Mouse (Mus musculus): ENCODE data around the gene Tm4sf20. TPM values are rescaled to one million over a fixed set of nuclear protein-coding genes. Genes with fewer than 3 reads are reported as not detected.

Gene Tm4sf20
- polyA plus RNA-seq, 1 experiment, result 316 TPM

DNA sequence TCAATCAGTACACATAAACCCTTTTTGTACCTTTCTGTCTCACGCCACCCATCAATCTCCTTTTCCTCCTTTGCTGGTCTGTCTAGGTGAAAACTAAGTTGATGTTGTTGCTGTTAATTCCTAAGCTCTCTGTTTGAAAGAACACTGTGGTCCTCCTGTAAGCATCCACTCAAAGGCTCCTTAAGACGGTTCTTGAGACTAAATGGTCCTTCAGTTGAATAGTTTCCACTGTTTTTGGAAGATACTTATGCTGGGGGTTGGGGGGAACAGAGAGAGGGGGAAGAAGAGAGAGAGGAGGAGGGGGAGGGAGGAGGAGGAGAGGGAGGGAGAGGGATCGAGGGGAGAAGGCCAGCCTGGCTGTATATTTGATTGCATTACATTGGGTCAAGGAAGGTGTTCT is 15.3 kb upstream of the Tm4sf20 start:
- WGBS, result 85% methylated on average over 3 of the region's 3 CpGs
- no peak for DNase-seq (ENCODE audit: low read depth, low spot score)

DNA sequence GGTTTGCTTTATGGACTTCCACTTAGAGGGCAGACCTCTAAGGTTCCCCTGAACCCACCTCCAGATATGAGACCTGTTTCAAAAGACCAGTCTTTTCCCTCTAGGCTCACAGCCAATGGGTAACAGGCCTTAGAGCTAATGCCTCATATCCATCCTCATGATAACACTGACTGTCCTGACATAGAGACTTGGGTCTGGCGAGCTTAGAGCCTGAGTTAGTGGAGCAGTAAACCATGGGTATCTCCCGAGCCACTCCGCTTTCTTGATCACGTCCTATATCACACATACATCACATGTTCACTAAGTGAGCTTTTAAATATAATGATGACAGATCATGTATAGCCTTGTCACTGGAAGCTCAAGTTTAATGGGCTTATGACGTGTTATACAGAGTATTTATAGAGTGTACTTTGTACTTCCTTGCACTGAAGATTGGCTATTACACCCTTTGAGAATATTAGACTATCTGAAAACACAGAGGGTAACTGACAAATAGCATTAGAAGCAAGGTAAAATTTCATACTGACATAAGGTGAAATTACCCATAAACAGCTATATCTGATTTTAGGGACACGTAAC is 11.2 kb upstream of the Tm4sf20 start:
- WGBS, result 31% methylated on average over 6 of the region's 6 CpGs
- no peak for DNase-seq (ENCODE audit: low read depth, low spot score)

DNA sequence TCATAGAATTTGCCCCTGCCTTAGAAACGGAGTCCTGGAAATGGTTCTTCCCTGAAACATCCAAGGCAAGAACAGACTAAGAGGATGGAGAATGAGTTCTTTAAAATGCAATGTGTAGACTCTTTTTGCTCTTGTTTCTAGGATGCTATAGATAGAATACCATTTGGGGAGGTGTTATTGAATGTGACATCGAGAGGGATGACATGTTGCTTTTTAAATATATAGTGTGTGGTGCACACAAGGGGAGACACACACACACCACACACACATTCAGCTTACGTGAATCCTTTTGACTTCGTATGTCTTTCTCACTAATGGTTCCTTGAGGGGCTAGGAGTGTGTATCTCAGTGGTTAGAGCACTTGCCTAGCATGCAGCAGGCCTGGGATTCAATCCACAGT is 7.0 kb upstream of the Tm4sf20 start:
- no peak for DNase-seq (ENCODE audit: low read depth, low spot score)
- WGBS, result 95% methylated on average over 4 of the region's 4 CpGs

DNA sequence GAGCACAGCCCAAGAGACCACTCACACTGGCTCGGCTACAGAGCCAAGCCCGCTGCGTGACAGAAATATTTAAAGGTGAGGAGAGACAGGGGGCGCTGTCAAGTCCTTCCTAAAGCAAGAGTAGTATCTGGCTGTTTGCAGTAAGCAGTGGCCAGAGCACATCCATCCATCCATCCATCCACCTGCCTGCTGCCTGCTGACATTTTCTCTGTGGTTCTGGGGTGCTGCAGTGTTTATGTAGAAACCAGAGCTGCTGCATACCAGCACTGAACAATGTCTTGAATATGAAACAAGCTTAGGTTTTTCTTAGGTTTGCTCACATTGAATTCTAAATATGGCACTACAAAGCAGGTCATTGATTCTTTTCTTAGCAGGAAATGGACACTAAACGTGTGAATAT is 4.9 kb upstream of the Tm4sf20 start:
- DNase-seq (ENCODE audit: low read depth, low spot score), result no peak
- 91% methylated on average over 5 of the region's 5 CpGs for WGBS

DNA sequence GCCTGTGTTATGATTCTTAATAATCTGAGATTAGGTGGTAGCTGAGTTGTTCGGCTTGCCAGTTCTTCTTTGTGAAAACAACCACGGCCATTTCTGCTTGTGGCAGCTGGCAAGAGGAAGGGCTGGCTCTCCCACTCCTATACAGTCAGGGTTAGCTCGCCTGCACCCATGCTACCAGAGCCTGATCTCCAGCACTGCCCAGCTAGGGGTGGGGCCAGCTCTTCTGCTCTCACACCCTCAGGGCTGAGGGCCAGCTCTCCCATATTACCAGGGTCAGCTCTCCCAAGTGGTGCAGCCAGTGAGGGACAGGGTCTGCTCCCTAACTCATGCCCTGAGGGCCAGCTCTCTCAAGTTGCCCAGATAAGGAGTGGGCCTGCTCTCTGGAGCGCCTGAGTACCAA is 4.2 kb upstream of the Tm4sf20 start:
- 62% methylated on average over 4 of the region's 4 CpGs for WGBS

DNA sequence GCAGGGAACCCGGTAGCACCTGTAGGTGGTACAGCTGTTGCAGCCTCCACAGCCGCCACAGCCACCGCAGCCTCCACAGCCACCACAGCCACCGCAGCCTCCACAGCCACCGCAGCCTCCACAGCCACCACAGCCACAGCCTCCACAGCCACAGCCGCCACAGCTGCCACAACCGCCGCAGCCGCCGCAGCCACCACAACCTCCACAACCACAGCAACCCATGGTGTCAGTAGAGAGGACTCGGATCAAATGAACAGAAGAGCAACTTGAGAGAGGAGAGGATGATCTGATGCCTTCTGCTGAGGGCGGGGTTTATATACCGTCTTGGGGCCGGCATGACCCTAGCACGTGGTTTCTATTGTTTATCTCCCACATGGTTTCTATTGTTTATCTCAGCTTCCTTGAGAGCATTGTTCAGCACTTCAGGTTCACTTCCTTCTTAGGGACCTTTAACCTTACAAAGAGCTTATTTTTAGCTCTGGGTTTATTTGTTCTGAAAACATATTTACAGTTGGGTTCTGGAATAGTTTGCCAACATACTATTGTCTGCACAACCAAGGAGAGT is 2.8 kb upstream of the Tm4sf20 start, which contains the start of gene Gm47791:
Gene Gm47791 (minus strand): TSS at position 222 of the 565 bp plus-strand sequence.
- no peak for DNase-seq (ENCODE audit: low read depth, low spot score)
- WGBS, result 76% methylated on average over 15 of the region's 15 CpGs

More for the DNA sequence above, 4.2 kb upstream of the Tm4sf20 start:
- no peak for DNase-seq (ENCODE audit: low read depth, low spot score)

DNA sequence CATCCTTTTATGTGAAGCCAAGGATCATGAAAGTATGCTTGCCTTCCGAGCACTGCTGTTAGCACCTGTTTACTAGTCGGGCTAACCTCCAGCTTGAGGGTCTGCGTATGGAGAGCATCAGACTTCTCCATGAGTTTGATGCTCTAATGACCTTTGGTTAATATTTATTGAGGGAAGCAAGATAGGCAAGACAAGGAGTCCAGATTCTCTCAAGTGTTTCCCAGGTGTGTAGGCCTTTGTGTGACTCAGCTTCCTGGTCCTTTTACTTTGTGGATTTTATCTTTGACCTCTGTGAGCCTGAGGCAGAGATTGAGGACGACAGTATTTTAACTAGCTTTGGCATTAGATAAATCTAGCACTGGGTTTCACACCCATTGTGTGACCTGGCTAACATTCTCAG is 1.6 kb downstream of the Tm4sf20 start:
- WGBS, result 13% methylated on average over 4 of the region's 4 CpGs
- no peak for DNase-seq (ENCODE audit: low read depth, low spot score)

DNA sequence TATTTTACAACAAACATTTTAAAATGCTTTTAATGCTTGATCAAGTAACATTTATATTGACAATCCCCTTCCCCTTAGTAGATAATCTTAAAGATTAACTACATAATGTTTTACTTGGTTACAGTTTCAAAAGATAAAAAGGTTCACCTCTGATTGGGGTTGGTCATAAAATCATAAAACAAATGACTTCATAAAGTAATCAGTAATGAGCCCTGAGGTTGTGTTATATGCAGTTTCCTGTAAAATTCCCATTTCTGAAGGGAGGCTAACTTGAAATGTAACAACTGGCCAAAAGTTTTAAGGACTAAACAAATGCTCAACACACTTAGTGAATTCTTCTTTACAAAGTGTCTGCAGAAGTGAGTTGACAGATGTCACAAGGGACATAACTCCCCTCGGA is 2.0 kb downstream of the Tm4sf20 start:
- DNase-seq (ENCODE audit: low read depth, low spot score), result no peak
- 10% methylated on average over 1 of the region's 1 CpGs for WGBS

DNA sequence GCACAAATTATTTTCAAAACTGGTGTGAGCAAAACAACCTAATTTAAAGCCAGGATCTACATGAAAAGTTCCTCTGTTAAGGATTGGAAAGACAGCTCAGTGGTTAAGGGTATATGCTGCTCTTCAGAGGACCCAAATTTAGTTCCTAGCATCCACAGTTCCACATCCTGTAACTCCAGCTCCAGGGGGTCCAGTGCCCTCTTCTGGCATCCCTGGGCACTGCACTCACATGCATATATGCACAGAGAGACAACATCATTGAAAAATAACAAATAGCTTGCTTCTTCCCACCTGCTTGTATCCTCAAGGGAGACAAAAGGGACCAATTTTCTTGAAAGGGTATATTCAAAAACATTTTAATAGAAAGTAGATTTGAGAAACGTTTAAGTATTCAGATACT is 6.0 kb downstream of the Tm4sf20 start:
- WGBS, result 76% methylated on average over 1 of the region's 1 CpGs
- DNase-seq (ENCODE audit: low read depth, low spot score), result no peak

DNA sequence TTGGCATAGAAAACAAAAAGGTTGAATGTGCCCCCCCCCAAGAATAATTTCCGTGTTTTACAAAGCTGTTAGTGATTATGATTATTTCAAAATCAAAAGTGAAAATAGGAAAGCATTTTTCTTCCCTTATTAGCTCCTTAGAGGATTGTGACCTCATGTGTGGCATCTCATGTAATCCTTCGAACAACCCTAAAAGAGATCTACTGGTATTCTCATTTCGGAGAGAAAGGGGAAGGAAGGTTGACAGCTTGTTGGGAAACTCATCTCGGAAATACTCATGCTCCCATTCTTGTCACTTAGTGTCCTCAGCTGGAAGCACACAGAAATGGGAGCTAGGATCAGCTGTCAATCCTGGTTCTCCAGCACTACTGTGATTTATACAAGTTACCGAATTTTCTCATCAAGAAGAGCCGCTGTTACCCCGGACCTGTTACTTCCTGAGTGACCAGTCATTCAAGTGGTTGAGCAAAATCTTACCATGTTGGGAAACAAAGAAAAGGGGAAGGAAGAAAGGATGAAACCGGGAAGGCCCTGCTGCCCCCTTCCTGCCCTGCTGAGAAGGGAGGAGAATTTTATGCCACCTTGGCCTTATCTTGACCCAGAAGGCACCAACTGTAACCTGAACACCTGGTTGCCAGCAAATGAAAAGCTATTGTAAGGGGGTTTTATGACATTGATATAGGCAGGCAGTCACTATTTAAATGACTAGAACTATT is 6.6 kb downstream of the Tm4sf20 start:
- 36% methylated on average over 8 of the region's 8 CpGs for WGBS
- no peak for DNase-seq (ENCODE audit: low read depth, low spot score)

DNA sequence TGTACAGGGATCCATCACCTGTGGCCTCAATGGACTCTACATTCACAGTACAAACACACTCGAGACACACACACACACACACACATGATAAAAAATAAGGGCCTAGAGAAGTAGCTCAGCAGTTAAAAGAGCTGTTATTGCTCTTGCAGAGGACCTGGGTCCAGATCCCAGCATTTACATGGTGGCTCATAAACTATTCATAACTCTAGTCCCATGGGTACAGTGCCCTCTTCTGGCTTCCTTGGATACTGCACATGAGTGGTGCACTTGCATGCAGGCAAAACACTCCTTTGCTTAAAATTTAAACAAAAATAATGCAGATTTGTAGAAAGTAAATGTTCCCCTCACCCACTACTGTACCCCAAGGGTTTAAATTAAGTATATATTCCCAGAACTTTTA is 8.7 kb downstream of the Tm4sf20 start:
- 63% methylated on average over 1 of the region's 1 CpGs for WGBS
- DNase-seq (ENCODE audit: low read depth, low spot score), result no peak

DNA sequence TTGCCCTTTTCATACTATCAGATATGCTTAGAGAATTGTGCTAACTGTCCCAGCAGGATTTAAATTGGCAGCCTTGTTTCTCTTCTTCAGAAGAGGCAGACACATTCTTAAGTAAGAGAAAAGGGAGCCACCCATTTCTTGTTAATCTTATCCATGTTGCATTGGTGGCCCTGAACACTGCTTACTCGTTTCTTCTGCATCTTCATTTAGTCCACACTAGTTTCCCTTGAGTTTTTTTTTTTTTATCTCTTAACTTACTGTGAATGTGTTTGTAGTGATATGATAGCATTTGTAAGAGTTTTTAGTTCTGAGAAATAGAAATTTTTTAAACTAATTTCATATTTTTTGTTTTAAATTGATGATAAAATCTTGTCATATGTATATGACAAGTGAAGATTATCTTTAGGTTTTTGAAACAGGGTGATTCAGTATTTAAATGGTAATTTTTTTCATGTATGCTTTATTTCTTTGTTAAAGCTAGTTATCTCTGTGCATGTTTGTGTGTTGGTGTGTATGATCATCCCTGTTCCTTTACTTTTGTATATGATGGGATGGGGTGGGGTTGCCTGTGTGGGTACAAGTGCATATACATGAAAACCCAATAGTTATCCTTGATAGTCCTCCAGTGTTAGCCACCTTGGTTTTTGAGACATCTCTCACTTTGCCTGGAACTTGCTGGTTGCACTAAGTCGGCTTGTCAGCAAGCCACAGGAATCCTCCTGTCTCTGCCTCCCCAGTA is 20.4 kb downstream of the Tm4sf20 start:
- DNase-seq (ENCODE audit: low read depth, low spot score), result no peak
- 87% methylated on average over 2 of the region's 2 CpGs for WGBS

DNA sequence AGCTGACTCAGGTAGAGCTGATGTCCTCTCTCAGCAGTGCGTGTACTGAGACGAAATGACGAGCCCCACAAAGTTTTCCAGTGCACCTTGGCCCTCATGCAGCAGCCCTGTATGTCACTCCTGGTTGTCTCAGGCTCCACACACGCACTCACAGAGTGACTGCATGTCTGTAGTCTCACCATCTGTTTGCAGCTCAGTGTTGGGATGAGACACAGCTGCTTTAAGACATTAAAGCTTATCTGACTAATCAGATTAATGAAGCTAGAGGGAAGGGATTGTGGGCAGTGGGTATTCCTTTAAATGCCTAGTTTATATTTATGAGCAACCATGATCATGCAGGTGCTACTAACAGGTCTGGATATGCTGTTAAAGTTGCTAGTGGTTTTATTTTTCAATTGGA is 21.9 kb downstream of the Tm4sf20 start:
- 88% methylated on average over 4 of the region's 4 CpGs for WGBS
- no peak for DNase-seq (ENCODE audit: low read depth, low spot score)

DNA sequence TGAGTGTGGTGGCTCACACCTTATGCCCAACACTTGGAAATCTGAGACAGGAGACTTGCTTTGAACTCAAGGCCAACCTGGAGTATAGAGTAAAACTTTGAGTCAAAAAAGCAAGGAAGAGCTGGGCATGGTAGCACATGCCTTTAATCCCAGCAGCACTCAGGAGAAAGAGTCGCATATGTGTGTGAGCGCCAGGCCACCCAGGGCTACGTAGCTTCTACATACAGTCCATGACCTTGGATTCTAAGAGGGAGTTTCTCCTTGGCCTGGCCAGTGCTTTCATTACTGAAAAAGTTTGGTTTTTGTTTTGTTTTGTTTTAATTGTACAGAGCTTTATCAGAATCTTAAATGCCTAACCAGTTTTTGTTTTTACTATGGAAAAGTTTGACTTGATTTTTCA is 24.3 kb downstream of the Tm4sf20 start:
- no peak for DNase-seq (ENCODE audit: low read depth, low spot score)
- WGBS, result 86% methylated on average over 3 of the region's 3 CpGs

DNA sequence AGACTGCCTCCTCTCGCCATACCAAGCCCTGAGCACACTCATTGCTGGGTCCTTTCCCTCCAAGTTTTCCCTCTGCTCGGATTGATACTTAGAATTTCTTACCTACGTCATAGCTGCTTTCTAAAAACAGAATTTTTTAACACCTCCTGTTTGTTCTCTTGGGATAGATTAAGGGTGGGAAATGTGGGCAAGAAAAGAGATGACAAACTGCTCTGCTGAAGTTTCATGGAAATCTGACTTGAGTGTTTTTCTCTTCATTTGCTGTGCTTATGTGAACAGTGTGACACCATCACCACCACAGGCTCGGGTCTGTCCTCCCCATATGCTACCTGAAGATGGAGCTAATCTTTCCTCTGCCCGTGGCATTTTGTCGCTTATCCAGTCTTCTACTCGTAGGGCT is 26.7 kb downstream of the Tm4sf20 start:
- WGBS, result 85% methylated on average over 7 of the region's 7 CpGs
- no peak for DNase-seq (ENCODE audit: low read depth, low spot score)

DNA sequence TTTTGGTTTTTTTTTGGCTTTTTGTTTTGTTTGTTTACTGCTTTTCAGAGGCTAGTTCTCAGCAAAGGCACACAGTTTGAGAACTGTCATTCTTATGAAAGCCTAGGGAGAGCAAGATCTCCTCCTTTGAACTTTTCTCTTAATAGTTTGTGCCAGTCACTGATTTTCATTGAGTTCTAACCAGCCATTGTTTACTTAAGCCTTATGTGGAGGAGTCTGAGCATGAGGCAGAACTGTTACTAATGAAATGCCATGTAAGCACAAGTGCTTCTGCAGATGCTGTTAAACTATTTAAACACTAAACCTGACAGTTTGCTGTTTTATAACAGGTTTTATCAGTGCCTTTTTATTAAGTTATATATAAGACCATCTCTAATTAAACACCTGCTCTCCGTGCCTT is 30.2 kb downstream of the Tm4sf20 start:
- 30% methylated on average over 1 of the region's 1 CpGs for WGBS
- DNase-seq (ENCODE audit: low read depth, low spot score), result no peak

DNA sequence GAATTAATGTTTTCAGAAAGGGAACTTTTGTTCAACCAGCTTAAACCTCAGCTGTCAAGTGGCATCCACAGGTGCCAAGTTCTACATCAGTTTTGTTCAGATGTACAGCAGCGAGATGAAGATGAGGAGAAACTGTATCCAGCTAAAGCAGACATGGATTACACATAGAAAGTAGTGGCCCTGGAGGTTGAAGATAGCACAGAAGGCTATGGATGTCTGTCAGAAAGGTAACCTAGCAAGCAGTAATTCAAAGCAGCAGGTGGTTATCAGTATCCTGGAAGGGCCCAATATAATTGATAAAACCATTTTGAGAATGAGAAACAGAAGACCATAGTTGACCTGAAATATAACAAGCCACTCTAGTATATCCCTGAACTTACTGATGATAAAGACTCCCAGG is 34.9 kb downstream of the Tm4sf20 start:
- 98% methylated on average over 1 of the region's 1 CpGs for WGBS
- no peak for DNase-seq (ENCODE audit: low read depth, low spot score)

DNA sequence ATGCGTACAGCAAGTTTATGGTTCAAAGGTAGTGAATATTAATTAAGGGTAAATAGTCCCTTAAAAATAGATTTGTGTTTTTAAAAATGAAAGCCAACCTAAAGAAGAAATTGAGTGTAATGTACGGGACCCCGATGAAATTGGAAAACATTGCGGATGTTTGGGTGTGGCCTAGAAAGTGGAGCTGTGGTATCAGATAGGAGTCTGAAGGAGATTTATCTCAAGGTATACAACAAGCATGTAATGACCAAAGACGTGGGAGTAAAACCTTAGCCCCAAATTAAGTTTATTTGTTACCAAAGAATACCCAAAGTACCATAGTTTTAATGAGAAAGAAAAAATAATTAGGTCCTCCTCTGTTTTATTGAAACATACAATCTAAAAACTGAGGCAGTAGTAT is 41.8 kb downstream of the Tm4sf20 start:
- no peak for DNase-seq (ENCODE audit: low read depth, low spot score)
- 88% methylated on average over 5 of the region's 5 CpGs for WGBS

DNA sequence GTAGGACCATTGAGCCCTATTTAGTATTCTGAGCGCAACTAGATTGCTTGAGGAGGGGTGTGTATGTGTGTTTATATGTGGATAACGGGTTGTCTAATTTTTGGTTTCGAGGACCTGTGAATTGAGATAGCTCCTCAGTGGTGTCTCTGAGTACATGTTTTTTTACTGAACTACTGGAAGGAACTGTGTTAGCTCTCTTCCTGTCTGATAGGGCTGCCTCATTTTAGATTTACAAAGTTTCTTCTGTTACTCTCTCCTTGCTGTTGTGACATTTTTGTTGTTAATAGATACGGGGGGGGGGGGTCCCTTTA is 42.4 kb downstream of the Tm4sf20 start:
- WGBS, result 33% methylated on average over 4 of the region's 4 CpGs

DNA sequence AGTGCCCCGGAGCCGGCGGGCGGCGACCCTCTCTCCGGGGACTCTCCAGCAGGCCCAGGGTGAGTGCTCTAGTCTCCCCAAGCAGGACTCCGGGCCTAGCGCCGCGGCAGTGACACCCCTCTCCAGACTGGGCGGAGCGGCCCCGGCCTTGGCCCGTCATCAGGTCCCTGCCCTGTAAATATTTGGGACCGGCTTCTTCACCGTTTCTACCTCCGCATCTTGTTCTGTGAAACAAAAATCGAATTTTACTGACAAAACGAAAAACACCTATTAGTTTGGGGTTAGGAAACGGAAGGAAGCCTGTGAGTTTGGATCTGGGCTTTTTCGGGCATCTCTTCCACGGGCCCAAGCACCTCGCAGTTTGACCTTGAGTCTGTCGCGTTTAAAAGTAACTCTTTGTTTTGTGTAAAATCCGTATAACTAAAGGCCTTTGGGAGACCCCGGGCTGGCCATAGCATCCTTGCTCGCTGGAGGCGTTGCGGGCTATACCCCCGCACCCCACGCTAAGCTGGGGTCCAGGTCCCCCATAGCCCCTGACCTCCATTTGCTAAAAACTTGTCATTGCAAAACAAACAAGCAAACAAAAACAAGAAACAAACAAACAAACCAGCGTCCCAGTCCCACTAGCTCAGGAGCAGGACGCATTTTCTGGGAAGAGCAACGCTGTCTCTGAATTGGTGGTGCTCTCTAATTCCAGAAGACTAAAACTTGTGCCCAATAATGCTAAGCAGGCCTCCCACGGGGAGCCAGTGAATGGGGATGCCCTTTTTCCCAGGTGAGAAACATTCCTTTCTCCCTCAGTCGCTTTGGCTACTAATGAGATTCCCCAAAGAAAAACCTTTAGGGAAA is 43.0 kb downstream of the Tm4sf20 start:
- DNase-seq (ENCODE audit: low read depth, low spot score), result peak; percentile 42
- 2% methylated on average over 37 of the region's 37 CpGs for WGBS

More for the DNA sequence above, 42.4 kb downstream of the Tm4sf20 start:
- no peak for DNase-seq (ENCODE audit: low read depth, low spot score)
